Mouse (Mus musculus): ENCODE data around the gene Kiss1r.

Kiss1r gene

DNA sequence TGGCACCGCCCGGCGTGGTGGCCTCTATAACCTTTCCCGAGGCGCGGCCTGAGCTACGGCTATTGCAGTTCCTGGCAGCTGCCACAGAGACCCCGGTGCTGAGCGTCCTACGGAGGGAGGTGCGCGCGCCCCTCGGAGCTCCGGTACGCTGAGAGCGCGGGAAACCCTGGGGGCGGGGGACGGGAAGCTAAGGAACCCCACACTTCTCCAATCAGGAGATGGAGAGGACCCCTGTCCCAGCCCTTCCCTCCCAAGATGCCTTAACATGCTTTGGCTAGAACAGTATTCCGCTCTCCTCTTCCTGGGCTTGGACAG, 54.4 kb downstream of the Kiss1r start:
- DNase-seq (ENCODE audit: low read depth), result no peak
